Mouse (Mus musculus): ENCODE results near the gene Nxph4. TPM values are rescaled to one million over a fixed set of nuclear protein-coding genes. Genes with fewer than 3 reads are reported as not detected.
A peak's percentile ranks its signal among the peaks of the same experiment; 100 is the strongest.

The Nxph4 gene
- polyA plus RNA-seq (2016; fragmentation: Nextera tagmentation; extraction: Ambion mirVana), result 0.10 and 0.23 TPM in 2 replicates

DNA sequence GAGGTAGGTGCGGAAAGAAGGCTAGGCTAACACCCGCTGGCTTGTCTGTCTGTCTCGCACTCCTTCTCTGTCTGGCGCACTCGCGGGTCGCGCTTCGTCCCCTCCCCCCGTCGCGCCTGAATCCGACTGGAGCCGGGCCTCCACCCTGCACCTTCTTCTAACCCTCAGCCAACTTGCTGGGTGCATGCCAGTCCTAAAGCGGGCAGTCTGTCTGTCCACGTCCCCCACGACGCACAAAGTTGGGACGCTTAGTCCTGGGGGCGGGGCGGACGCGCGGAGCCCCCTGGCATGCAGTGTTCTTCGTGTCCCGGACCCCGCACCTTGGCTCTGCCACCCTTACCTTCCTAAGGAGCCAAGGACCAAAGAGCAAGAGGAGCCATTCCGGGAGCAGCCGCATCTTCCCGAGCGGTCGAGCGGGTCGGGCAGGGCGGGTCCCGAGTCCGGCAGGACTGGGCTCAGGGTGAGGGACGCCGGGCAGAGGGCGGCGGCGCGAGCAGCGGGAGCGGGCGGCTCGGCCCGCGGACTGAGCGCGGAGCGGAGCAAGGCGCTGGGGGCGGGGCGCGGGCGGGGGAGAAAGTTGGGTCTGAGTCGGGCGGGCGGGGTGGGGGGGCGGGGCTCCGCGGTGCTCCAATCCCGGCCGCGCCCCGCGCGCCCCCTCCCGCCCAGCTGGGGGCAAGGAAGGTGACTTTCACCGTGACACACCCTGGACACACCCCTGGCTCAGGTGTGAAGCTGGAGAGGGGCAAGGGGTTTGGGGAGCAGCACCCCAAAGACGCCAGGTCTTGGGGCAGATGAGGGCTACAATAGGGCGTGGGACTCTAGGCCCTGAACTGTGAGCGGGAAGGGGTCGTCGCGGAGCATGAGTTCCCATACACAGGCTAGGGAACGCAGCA, at the start of gene Nxph4:
TSS of gene Nxph4 (minus strand) at position 524 of the 893 bp plus-strand sequence.
- Histone ChIP-seq H3K36me3 (peaks cover 8% of the 10 kb centered on the region), H3K4me2 (peak within 1 kb of the TSS; percentile 63), H3K27me3 (replicated peaks) (peaks cover 98% of the 10 kb centered on the region), H3K4me1 (peaks cover 21% of the 10 kb centered on the region), H3K9me3 (replicated peaks) (no peaks in the 10 kb centered on the region), H3K9ac (peak within 1 kb of the TSS; percentile 3; the same call in 1 of the 2 replicates), H3K4me3 (peak within 1 kb of the TSS; percentile 41), H3K27ac (no peak within 1 kb of the TSS)
- WGBS (ENCODE audit: insufficient replicate concordance), result 1% methylated on average over 64 of the region's 78 CpGs
- peak; percentile 5; the same call in 1 of the 2 replicates for ATAC-seq

DNA sequence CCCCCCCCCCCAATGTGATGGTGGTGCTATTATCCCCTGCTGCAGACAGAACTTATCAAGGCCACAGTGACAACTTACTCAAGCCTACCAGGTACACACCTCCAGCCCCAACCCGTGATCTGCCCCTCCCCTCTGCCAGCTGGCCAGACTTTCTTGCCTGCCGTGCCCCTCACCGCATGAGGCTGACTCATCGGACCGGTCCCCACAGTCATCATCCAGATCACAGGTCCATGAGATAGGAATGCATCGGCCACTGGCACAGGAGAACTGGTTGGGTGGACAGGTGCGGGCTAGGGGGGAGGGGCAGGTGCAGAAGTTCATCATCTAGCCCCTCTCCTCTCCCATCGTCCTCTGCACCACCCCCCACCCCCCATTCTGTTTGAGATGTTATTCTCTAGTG, 49.3 kb upstream of the Nxph4 start:
- Histone ChIP-seq H3K27me3 (replicated peaks) (no peaks in the 10 kb centered on the region), H3K36me3 (peaks cover 70% of the 10 kb centered on the region)
- no peak for ATAC-seq

DNA sequence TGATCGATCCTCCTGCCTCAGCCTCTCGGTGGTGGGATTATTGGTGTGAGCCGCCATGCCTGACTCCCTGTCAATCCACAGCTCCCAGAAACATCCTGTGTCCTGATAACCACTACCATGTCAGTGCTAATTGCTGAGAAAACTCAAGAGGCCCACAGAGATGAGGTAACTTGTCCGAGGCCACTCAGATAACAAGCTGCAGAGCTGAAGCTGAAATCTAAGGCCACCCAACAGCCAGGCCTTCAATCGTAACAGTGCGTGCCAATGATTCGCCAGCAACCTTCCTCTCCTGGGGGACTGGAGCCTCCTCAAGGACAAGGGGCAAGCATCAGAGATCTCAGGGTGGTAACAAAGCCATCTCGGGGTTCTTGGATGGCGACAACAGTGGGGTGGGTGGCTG, 46.9 kb upstream of the Nxph4 start:
- WGBS (ENCODE audit: insufficient replicate concordance), result 65% methylated on average over 9 of the region's 9 CpGs
- ATAC-seq, result no peak
- H3K36me3 ChIP-seq, result peaks cover 79% of the 10 kb centered on the region

More for the DNA sequence above, 49.3 kb upstream of the Nxph4 start:
- H3K27ac ChIP-seq, result no peak overlapping the region
- H3K9me3 ChIP-seq (replicated peaks), result no peaks in the 10 kb centered on the region
- no peak overlapping the region for H3K4me2 ChIP-seq
- no peak overlapping the region for H3K9ac ChIP-seq
- 0 out of 2 replicates have a peak, but pooled peaks cover 3% of the 10 kb centered on the region for H3K4me1 ChIP-seq
- no peak overlapping the region for H3K4me3 ChIP-seq
- WGBS (ENCODE audit: insufficient replicate concordance), result 72% methylated on average over 8 of the region's 8 CpGs

DNA sequence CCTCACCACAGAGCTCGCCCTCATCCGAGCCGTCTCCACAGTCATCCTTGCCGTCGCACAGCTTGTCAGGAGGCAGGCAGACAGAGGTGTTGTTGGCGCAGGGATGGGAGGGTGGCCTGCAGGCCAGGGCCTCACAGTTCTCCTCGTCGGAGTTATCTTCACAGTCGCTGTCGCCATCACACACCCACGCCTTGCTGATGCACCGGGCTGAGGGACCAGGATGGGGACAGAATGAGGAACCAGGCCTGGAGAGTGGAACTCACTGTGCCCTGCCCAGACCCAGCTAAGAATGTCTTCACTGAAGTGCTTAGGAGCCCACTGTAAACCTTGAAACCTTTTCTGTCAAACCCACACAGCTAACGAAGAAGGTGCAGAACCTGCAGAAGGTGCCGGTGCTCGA, 43.6 kb upstream of the Nxph4 start:
- WGBS (ENCODE audit: insufficient replicate concordance), result 59% methylated on average over 15 of the region's 15 CpGs
- ATAC-seq, result no peak
- Histone ChIP-seq H3K4me1 (0 out of 2 replicates have a peak, but pooled peaks cover 8% of the 10 kb centered on the region), H3K9ac (no peak overlapping the region), H3K36me3 (peaks cover 85% of the 10 kb centered on the region), H3K4me2 (no peak overlapping the region), H3K27ac (no peak overlapping the region), H3K9me3 (replicated peaks) (no peaks in the 10 kb centered on the region), H3K4me3 (no peak overlapping the region), H3K27me3 (replicated peaks) (peaks cover 4% of the 10 kb centered on the region; the same call in 1 of the 2 replicates)

More for the DNA sequence above, 46.9 kb upstream of the Nxph4 start:
- no peaks in the 10 kb centered on the region; the same call in 1 of the 2 replicates for H3K27me3 ChIP-seq (replicated peaks)
- H3K4me3 ChIP-seq, result no peak overlapping the region
- H3K4me1 ChIP-seq, result 0 out of 2 replicates have a peak, but pooled peaks cover 8% of the 10 kb centered on the region
- H3K9me3 ChIP-seq (replicated peaks), result no peaks in the 10 kb centered on the region
- H3K9ac ChIP-seq, result no peak overlapping the region
- no peak overlapping the region for H3K4me2 ChIP-seq
- H3K27ac ChIP-seq, result no peak overlapping the region

DNA sequence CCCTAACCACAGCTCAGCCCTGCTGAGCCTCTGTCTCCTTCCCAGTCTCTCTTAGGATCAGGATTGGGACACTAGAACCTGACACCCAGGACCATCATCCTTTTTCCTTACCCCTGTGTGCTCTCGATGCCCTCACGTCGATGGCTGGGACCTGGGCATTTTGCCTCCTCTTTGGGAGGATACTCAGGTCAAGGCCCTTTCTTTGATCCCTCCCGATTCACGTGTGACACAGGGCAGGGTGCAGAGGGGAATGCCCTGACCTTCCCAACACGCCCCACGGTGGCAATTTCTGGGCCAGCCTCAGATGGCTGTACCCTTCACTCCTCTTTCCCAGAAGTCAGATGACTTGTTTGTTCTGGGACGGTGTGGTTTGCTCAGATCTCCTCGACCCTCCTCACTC, 42.8 kb upstream of the Nxph4 start:
- 65% methylated on average over 9 of the region's 9 CpGs for WGBS (ENCODE audit: insufficient replicate concordance)
- H3K27ac ChIP-seq, result no peak overlapping the region
- peaks cover 86% of the 10 kb centered on the region for H3K36me3 ChIP-seq

DNA sequence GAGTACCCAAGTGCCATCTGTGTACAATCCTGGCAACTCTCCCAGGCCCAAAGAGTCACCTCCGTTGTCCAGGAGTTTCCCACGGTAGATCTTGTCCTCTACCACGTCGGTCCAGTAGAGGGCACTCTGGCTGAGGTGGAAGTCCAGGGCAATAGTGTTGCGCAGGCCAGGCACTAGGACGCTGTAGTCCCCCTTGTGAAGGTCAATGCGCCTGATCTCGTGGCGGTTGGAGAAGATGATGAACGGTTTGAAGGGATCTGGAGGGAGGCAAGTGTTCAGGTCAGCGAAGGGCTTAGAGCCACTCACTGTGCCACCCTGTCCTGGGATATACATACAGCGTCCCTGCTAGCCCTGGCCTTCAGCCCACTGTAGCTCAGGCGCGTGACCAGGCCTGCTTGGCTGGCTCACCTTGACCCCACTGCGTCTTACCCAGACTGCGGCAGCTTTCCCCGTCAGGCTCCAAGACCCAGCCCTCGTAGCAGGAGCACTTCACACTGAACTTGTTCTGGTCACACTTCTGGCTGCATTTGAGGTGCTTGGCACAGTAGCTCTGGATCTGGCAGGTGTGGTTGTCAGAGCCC, 42.1 kb upstream of the Nxph4 start:
- Histone ChIP-seq H3K27me3 (replicated peaks) (peaks cover 4% of the 10 kb centered on the region; the same call in 1 of the 2 replicates), H3K9me3 (replicated peaks) (no peaks in the 10 kb centered on the region), H3K4me1 (peaks cover 7% of the 10 kb centered on the region), H3K9ac (no peak overlapping the region), H3K27ac (no peak overlapping the region), H3K4me3 (no peak overlapping the region), H3K4me2 (no peak overlapping the region), H3K36me3 (peaks cover 82% of the 10 kb centered on the region)
- no peak; the same call in 1 of the 2 replicates for ATAC-seq
- WGBS (ENCODE audit: insufficient replicate concordance), result 53% methylated on average over 18 of the region's 18 CpGs

More for the DNA sequence above, 42.8 kb upstream of the Nxph4 start:
- Histone ChIP-seq H3K9ac (no peak overlapping the region), H3K27me3 (replicated peaks) (peaks cover 4% of the 10 kb centered on the region; the same call in 1 of the 2 replicates), H3K9me3 (replicated peaks) (no peaks in the 10 kb centered on the region), H3K4me2 (no peak overlapping the region), H3K4me1 (0 out of 2 replicates have a peak, but pooled peaks cover 5% of the 10 kb centered on the region), H3K4me3 (no peak overlapping the region)
- no peak for ATAC-seq

DNA sequence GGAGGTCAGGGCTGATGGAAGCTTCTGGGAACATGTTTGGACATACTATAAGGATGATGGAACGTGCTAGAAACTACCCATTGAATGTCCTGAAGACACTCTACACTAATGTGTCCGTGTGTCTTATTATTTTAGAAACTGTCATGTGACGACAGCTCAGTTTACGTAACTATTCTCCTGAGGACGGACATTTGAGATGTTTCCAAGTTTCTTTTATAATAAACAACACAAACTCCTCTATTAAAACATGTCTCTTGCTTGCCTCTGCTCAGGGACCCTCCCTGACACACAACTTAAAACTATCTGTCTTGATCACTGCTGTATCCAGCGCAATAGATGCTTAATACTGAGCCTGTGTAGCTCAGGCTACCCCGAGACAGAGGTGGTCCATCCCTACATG, 41.4 kb upstream of the Nxph4 start:
- H3K27ac ChIP-seq, result no peak overlapping the region
- no peak overlapping the region for H3K4me3 ChIP-seq
- 72% methylated on average over 7 of the region's 7 CpGs for WGBS (ENCODE audit: insufficient replicate concordance)
- H3K27me3 ChIP-seq (replicated peaks), result peaks cover 4% of the 10 kb centered on the region; the same call in 1 of the 2 replicates
- H3K4me2 ChIP-seq, result no peak overlapping the region
- peaks cover 81% of the 10 kb centered on the region for H3K36me3 ChIP-seq
- ATAC-seq, result no peak
- H3K9ac ChIP-seq, result no peak overlapping the region
- H3K9me3 ChIP-seq (replicated peaks), result no peaks in the 10 kb centered on the region
- H3K4me1 ChIP-seq, result peaks cover 14% of the 10 kb centered on the region

DNA sequence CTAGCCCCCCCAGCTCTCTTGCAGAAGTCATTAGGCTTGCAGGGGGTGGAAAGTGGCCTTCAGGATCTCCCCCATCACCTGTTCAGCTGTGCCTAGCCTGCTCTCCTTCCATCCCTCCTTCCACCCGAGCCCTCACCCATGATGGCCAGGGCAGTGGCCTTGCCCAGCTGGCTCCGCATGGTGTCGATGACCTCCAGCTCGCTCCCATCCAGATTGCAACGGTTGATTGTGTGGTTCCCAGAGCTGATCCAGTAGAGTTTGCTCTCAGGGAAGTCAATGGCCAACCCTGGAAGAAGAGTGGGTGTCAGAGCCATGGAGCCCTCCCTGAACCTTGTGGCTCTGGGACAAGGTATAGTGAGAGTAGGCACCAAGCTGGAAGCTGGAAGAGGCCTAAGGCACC, 37.9 kb upstream of the Nxph4 start:
- Histone ChIP-seq H3K36me3 (peaks cover 72% of the 10 kb centered on the region), H3K27ac (no peak overlapping the region), H3K9ac (no peak overlapping the region), H3K4me2 (no peak overlapping the region), H3K27me3 (replicated peaks) (peaks cover 5% of the 10 kb centered on the region; the same call in 1 of the 2 replicates), H3K4me3 (no peak overlapping the region), H3K4me1 (peaks cover 27% of the 10 kb centered on the region), H3K9me3 (replicated peaks) (no peaks in the 10 kb centered on the region)
- no peak for ATAC-seq
- WGBS (ENCODE audit: insufficient replicate concordance), result 70% methylated on average over 5 of the region's 5 CpGs

DNA sequence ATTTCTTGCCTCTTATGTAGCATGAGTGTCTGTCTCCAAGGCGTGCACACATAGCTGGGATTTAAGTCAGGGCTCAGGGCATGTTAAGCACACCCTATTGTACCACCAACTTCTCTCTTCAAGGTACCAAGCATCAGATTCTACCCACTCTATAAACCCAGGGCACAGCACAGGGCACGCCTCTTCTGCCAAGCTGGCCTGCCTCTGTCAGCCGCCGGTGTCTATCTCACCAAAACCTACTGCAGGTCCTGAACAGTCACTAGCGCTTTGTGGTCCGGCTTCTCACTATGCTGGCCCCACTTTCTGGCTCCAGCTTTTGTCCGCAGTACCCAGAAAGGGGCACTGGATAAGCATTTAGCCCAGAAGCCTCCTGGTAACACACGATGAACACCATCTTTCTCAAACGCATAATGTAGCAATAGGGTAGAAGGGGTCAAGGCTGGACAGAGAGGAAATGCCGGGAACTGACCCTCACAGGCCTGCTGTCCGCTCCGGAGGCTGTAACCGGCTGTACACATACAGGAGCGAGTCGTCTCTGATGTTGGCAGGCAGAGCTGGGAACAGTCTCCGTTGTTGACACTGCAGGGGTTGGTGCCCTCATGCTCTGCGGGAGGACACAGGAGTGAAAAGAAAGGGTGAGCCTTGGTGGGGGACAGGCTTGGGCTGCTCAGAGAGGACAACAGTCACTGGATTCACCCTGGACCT, 36.7 kb upstream of the Nxph4 start:
- H3K4me2 ChIP-seq, result no peak overlapping the region
- peaks cover 22% of the 10 kb centered on the region for H3K4me1 ChIP-seq
- no peaks in the 10 kb centered on the region for H3K9me3 ChIP-seq (replicated peaks)
- peaks cover 17% of the 10 kb centered on the region for H3K27me3 ChIP-seq (replicated peaks)
- WGBS (ENCODE audit: insufficient replicate concordance), result 70% methylated on average over 17 of the region's 17 CpGs
- H3K9ac ChIP-seq, result 0 out of 2 replicates have a peak overlapping the region, but pooled peaks have one; percentile 2
- ATAC-seq, result no peak; the same call in 1 of the 2 replicates
- H3K36me3 ChIP-seq, result peaks cover 73% of the 10 kb centered on the region
- no peak overlapping the region for H3K4me3 ChIP-seq
- peak overlapping the region; percentile 41; the same call in 1 of the 2 replicates for H3K27ac ChIP-seq

DNA sequence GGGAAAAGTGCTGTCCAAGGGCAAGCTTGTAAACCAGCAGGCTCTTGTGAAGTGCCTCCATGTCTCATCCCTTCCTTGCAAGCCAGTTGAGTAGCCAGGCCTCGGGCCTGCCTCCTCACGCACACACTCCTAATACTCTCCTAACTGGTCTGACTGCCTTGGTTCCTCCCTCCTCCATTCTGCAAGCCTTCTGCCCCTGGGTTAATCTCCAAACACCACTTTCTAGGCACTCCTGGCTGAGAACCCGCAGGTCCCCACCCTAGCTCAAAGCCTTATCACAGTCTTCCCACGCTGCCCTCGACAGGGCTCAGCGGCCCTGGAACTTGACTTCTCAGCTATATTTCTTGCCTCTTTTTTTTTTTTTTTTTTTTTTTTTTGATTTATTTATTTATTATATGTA, 36.0 kb upstream of the Nxph4 start:
- 24% methylated on average over 6 of the region's 6 CpGs for WGBS (ENCODE audit: insufficient replicate concordance)
- Histone ChIP-seq H3K36me3 (peaks cover 68% of the 10 kb centered on the region), H3K4me2 (peak overlapping the region; percentile 35), H3K27me3 (replicated peaks) (peaks cover 22% of the 10 kb centered on the region), H3K4me1 (peaks cover 22% of the 10 kb centered on the region), H3K4me3 (no peak overlapping the region), H3K9ac (no peak overlapping the region; the same call in 1 of the 2 replicates), H3K27ac (peak overlapping the region; percentile 75), H3K9me3 (replicated peaks) (no peaks in the 10 kb centered on the region)
- peak; percentile 91 for ATAC-seq

DNA sequence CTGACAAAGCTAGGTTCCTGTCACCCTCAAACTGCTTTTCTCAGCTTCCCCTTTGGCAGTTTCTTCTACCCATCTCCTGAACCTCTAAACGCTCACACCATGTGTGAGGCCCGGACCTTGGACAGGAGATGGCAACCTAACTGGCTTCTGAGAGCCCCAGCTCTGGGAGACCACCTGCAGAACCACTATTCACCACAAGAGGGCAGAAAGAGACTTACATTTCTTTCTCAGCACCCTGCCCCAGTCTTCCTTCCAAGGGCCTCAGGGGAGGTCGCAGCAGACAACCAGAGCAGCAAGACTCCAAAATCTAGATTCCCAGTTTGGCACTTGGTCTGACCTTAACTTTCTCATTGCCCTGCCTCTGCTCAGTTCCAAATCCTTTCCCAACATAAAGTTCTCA, 35.1 kb upstream of the Nxph4 start:
- no peak for ATAC-seq
- Histone ChIP-seq H3K27ac (no peak overlapping the region), H3K4me3 (no peak overlapping the region), H3K36me3 (peaks cover 59% of the 10 kb centered on the region), H3K27me3 (replicated peaks) (peaks cover 17% of the 10 kb centered on the region), H3K4me1 (peaks cover 22% of the 10 kb centered on the region), H3K9me3 (replicated peaks) (no peaks in the 10 kb centered on the region), H3K4me2 (no peak overlapping the region), H3K9ac (no peak overlapping the region)
- WGBS (ENCODE audit: insufficient replicate concordance), result 9% methylated on average over 3 of the region's 3 CpGs
